Mouse (Mus musculus) mature B cell (primary cell): ENCODE results near the gene Ric8b.

Experiments used
- in situ Hi-C: fragments of 300-500 bp; cut with MboI; formaldehyde crosslinking; loops from 2 replicates; pipeline ENCODE4 v1.14.3; 2019

Gene Ric8b

DNA sequence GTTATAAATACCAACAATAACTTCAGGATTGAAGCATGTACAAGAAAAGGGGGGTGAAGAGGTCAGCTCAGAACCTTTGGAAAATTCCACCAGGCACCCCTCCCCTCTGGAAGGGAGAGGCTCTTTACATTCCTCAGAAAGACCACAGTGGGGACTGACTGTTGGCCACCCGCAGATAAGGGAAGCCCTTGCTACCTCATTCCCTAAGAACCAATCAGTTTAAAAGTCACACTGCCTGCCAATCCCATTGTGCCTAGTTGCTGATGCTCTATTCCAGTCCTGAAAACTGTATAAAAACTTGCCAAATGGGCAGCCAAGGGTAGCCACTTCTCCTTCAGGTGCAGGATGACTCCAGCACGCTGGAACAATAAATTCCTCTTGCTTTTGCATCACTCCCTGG is 137.5 kb downstream of the Ric8b start:
- in situ Hi-C loops = no loop called here
